Mouse (Mus musculus) intestine, embryonic 14.5 days (tissue): ENCODE measurements around the gene Tax1bp1. TPM values are rescaled to one million over a fixed set of nuclear protein-coding genes. Genes with fewer than 3 reads are reported as not detected.

Source experiments
- ATAC-seq: fragments of 200-750 bp; cut with Nextera tagmentation; replicated peaks from 2 replicates; pipeline ENCODE4 v1.8.0; 2017; ENCODE audit warnings: low read depth, moderate number of reproducible peaks, moderate TSS enrichment, moderate library complexity; ENCODE audit not compliant: low FRiP score, low TSS enrichment
- DNase-seq: peaks from one replicate; pipeline ENCODE4 v3.0.0-alpha.2; 2018; ENCODE audit warnings: low spot score
- H3K27ac ChIP-seq: fragments of 300-500 bp; sonication (generic); 2 replicates; pipeline ENCODE4 v1.5.1; 2014; ENCODE audit warnings: low read depth, mild to moderate bottlenecking, control low read depth
- H3K27me3 ChIP-seq: fragments of 300-500 bp; sonication (generic); replicated peaks from 2 replicates; pipeline ENCODE4 v1.6.1; 2014; ENCODE audit warnings: low read length, control low read depth; ENCODE audit not compliant: control insufficient read depth, insufficient read depth
- H3K36me3 ChIP-seq: fragments of 300-500 bp; sonication (generic); 2 replicates; pipeline ENCODE4 v1.6.1; 2014; ENCODE audit warnings: low read length, control low read depth; ENCODE audit not compliant: control insufficient read depth, insufficient read depth
- H3K4me1 ChIP-seq: fragments of 300-500 bp; sonication (generic); replicated peaks from 2 replicates; pipeline ENCODE4 v1.6.1; 2014; ENCODE audit warnings: low read length, control low read depth, mixed read lengths; ENCODE audit not compliant: control insufficient read depth, insufficient read depth
- H3K4me2 ChIP-seq: fragments of 300-500 bp; sonication (generic); 2 replicates; pipeline ENCODE4 v1.6.1; 2014; ENCODE audit warnings: low read length
- H3K4me3 ChIP-seq: fragments of 300-500 bp; sonication (generic); 2 replicates; pipeline ENCODE4 v1.5.1; 2014; ENCODE audit warnings: low read depth, low read length, control low read depth, mixed read lengths
- H3K9ac ChIP-seq: fragments of 300-500 bp; sonication (generic); 2 replicates; pipeline ENCODE4 v1.6.1; 2014; ENCODE audit warnings: mild to moderate bottlenecking, low read length
- H3K9me3 ChIP-seq: fragments of 300-500 bp; sonication (generic); 2 replicates; pipeline ENCODE4 v1.6.1; 2016; ENCODE audit warnings: low read length, control low read depth; ENCODE audit not compliant: control insufficient read depth
- WGBS: fragments of 180-500 bp; shearing (Covaris S2); extraction: QIAGEN DNeasy Blood & Tissue Kit; methylation state at CpG from one replicate; pipeline ENCODE4 v1.1.7; 2014; 5-methylcytosine and 5-hydroxymethylcytosine counted together
- polyA plus RNA-seq: library from polyadenylated mRNA; unstranded; fragments of >200 nt; fragmentation: Nextera tagmentation; extraction: Ambion mirVana; gene quantifications from 2 replicates; pipeline ENCODE4 v1.2.1, GENCODE M21; 2014

Gene Tax1bp1
- polyA plus RNA-seq, 1 experiment from 2014 or later, result 134 TPM

- Histone ChIP-seq H3K4me2 (no peak overlapping the region), H3K36me3 (peaks cover 3% of the 10 kb centered on the region; the same call in 1 of the 2 replicates), H3K4me1 (peaks cover 5% of the 10 kb centered on the region), H3K4me3 (no peak overlapping the region), H3K27me3 (no peaks in the 10 kb centered on the region), H3K27ac (no peak overlapping the region), H3K9ac (no peak overlapping the region), H3K9me3 (no peaks in the 10 kb centered on the region)
- DNase-seq (no peak), ATAC-seq (no peak)
- WGBS, result 79% methylated on average over 5 of the region's 5 CpGs
These were observed 4.1 kb downstream of the Tax1bp1 start for GRCm38 (mm10) chr6:52717493-52718192.

GRCm38 (mm10) chr6:52724805-52725439, 11.4 kb downstream of the Tax1bp1 start:
- H3K27me3 ChIP-seq, result no peaks in the 10 kb centered on the region
- H3K9ac ChIP-seq, result no peak overlapping the region
- peaks cover 40% of the 10 kb centered on the region for H3K36me3 ChIP-seq
- no peaks in the 10 kb centered on the region for H3K4me1 ChIP-seq
- no peak overlapping the region for H3K27ac ChIP-seq
- H3K4me3 ChIP-seq, result no peak overlapping the region
- no peak overlapping the region for H3K4me2 ChIP-seq
- H3K9me3 ChIP-seq, result no peaks in the 10 kb centered on the region
- 60% methylated on average over 8 of the region's 8 CpGs for WGBS
- no peak for ATAC-seq
- peak; percentile 86 for DNase-seq

DNA sequence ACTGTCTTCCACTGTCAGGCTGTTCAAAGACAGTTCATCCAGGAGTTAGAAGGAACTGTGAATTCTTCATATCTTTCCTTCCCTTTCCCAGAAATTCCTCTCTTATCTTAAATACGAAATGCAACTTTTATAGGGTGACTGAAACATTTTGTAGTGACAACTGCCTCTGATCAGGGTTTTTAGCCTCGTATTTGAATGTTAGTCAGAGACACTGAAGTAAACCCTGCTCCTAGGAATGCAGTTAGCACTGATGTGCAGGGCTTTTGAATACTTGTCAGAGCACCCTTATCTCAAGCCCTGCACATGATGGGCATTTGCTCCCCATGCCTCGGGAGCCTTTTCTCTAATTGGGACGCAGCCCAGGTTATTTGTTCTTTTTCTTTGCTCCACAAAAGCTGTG, 16.8 kb downstream of the Tax1bp1 start:
- H3K4me3 ChIP-seq, result no peak overlapping the region
- no peak overlapping the region for H3K4me2 ChIP-seq
- H3K27me3 ChIP-seq, result no peaks in the 10 kb centered on the region
- no peaks in the 10 kb centered on the region for H3K4me1 ChIP-seq
- WGBS, result 64% methylated on average over 4 of the region's 4 CpGs
- DNase-seq, result no peak
- peaks cover 55% of the 10 kb centered on the region for H3K36me3 ChIP-seq
- no peak overlapping the region for H3K27ac ChIP-seq
- no peak for ATAC-seq
- no peaks in the 10 kb centered on the region for H3K9me3 ChIP-seq
- no peak overlapping the region for H3K9ac ChIP-seq

- Histone ChIP-seq H3K27me3 (no peaks in the 10 kb centered on the region), H3K9me3 (no peaks in the 10 kb centered on the region), H3K4me2 (no peak overlapping the region), H3K4me1 (no peaks in the 10 kb centered on the region), H3K4me3 (no peak overlapping the region), H3K27ac (no peak overlapping the region), H3K9ac (no peak overlapping the region), H3K36me3 (peaks cover 60% of the 10 kb centered on the region)
- ATAC-seq, result no peak
- 96% methylated on average over 2 of the region's 2 CpGs for WGBS
- DNase-seq, result no peak
These were observed 21.1 kb downstream of the Tax1bp1 start for GRCm38 (mm10) chr6:52734630-52735029.

DNA sequence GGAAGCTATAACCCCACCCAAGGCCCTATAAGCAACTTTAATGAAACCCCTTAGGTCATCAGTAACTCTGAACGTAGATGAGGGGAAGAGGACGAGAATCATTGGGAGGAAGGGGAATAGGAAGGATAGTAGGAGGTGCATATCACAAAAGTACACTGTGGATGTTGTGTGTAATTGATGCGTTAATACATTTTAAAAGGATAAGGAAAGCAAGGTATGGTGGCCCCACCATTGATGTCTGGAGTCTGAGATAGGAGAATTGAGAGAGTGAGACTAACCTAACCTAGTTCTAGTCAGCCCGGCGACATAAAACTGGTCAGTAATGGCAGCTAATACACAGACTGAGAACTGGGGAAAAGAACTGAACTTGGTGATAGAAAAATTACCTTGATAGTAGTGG, 39.3 kb downstream of the Tax1bp1 start:
- H3K27ac ChIP-seq, result no peak overlapping the region
- DNase-seq (no peak), ATAC-seq (no peak)
- no peaks in the 10 kb centered on the region for H3K4me1 ChIP-seq
- H3K4me3 ChIP-seq, result no peak overlapping the region
- no peak overlapping the region for H3K9ac ChIP-seq
- H3K36me3 ChIP-seq, result peaks cover 46% of the 10 kb centered on the region
- 93% methylated on average over 5 of the region's 5 CpGs for WGBS
- H3K27me3 ChIP-seq, result no peaks in the 10 kb centered on the region
- no peak overlapping the region for H3K4me2 ChIP-seq
- H3K9me3 ChIP-seq, result no peaks in the 10 kb centered on the region

DNA sequence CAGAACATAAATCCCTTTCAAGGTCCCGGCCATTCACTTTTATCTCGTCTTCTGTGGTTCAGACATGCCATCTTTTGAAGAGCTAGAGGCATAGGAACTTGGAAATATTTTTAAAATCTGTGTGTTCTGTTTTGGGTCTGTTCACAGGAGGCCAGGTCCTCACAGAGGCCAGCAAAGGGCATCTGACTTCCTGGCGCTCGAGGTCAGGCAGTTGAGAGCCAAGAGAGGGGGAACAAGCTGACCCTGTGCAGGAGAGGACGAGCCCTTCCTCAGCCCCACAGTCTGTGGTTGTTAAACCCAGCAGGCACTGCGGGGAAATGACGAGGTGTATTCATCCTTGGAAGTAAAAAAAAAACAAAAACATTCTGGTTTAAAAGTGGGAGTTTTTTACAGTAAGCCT, 51.7 kb downstream of the Tax1bp1 start:
- Histone ChIP-seq H3K9ac (no peak overlapping the region), H3K4me1 (no peaks in the 10 kb centered on the region), H3K36me3 (peaks cover 79% of the 10 kb centered on the region), H3K4me3 (no peak overlapping the region), H3K4me2 (no peak overlapping the region), H3K27ac (no peak overlapping the region), H3K27me3 (no peaks in the 10 kb centered on the region), H3K9me3 (no peaks in the 10 kb centered on the region)
- ATAC-seq (no peak), DNase-seq (no peak)
- WGBS, result 65% methylated on average over 7 of the region's 7 CpGs

- Histone ChIP-seq H3K4me3 (no peak overlapping the region), H3K9me3 (no peaks in the 10 kb centered on the region), H3K4me1 (no peaks in the 10 kb centered on the region), H3K27me3 (no peaks in the 10 kb centered on the region), H3K4me2 (no peak overlapping the region), H3K27ac (no peak overlapping the region), H3K9ac (no peak overlapping the region), H3K36me3 (peaks cover 43% of the 10 kb centered on the region)
- DNase-seq, result no peak
- no peak for ATAC-seq
- WGBS, result 36% methylated on average over 1 of the region's 1 CpGs
These were observed 57.3 kb downstream of the Tax1bp1 start for GRCm38 (mm10) chr6:52770789-52771188.

GRCm38 (mm10) chr6:52773132-52773531, 59.6 kb downstream of the Tax1bp1 start:
- Histone ChIP-seq H3K36me3 (peaks cover 21% of the 10 kb centered on the region), H3K4me3 (no peak overlapping the region)
- ATAC-seq, result no peak

GRCm38 (mm10) chr6:52775350-52775749, 61.8 kb downstream of the Tax1bp1 start:
- Histone ChIP-seq H3K4me3 (no peak overlapping the region), H3K27ac (no peak overlapping the region), H3K9ac (no peak overlapping the region), H3K9me3 (no peaks in the 10 kb centered on the region), H3K27me3 (no peaks in the 10 kb centered on the region), H3K4me2 (no peak overlapping the region), H3K4me1 (no peaks in the 10 kb centered on the region), H3K36me3 (peaks cover under 1% of the 10 kb centered on the region; the same call in 1 of the 2 replicates)
- ATAC-seq (no peak), DNase-seq (no peak)
- WGBS, result 90% methylated on average over 3 of the region's 3 CpGs

More at GRCm38 (mm10) chr6:52773132-52773531, 59.6 kb downstream of the Tax1bp1 start:
- Histone ChIP-seq H3K4me2 (no peak overlapping the region), H3K4me1 (no peaks in the 10 kb centered on the region), H3K9me3 (no peaks in the 10 kb centered on the region), H3K27me3 (no peaks in the 10 kb centered on the region), H3K9ac (no peak overlapping the region), H3K27ac (no peak overlapping the region)
- WGBS, result 74% methylated on average over 5 of the region's 5 CpGs
- DNase-seq, result no peak
